Mouse (Mus musculus) left cerebral cortex, postnatal 14 days (tissue): ENCODE data around the gene Atp8a2. TPM values are rescaled to one million over a fixed set of nuclear protein-coding genes. Genes with fewer than 3 reads are reported as not detected.
"Not testable (repeated sequence)": the region's sequence is repeated elsewhere in the genome, so short reads cannot be mapped to it uniquely, and the experiment has no call there.

Source experiments
- DNase-seq, 2 experiments: peaks; one replicate each; pipeline ENCODE4 v3.0.0; 2021 to 2022; ENCODE audit warnings: low spot score in 2 of 2, mixed read lengths in 1 of 2
- intact Hi-C: fragments of 180-260 bp; cut with DNase I; formaldehyde crosslinking; loops from one replicate; pipeline ENCODE4 v1.15.1; 2025
- total RNA-seq, 2 experiments: library from RNA; stranded (reverse); gene quantifications; 2 replicates each; pipeline ENCODE4 v1.2.3; 2021

The Atp8a2 gene
- total RNA-seq, 2 experiments from 2014 or later = 79.0 to 85.3 TPM

GRCm38 (mm10) chr14:59829580-59829979 is 367.4 kb downstream of the Atp8a2 start:
- intact Hi-C loops = no loop called here
- DNase-seq = no peak

GRCm38 (mm10) chr14:59827409-59827808 is 369.6 kb downstream of the Atp8a2 start:
- intact Hi-C loops = no loop called here
- DNase-seq = no peak

- intact Hi-C loops = no loop called here
These were observed 376.9 kb downstream of the Atp8a2 start for GRCm38 (mm10) chr14:59820115-59820419.

GRCm38 (mm10) chr14:59819215-59820114 is 377.5 kb downstream of the Atp8a2 start:
- no peak for DNase-seq
- intact Hi-C loops = no loop called here

More at GRCm38 (mm10) chr14:59820115-59820419, 376.9 kb downstream of the Atp8a2 start:
- no peak for DNase-seq

- intact Hi-C loops, DNase-seq: not testable (repeated sequence)
These were observed 386.7 kb downstream of the Atp8a2 start for GRCm38 (mm10) chr14:59810316-59810715.

GRCm38 (mm10) chr14:59809790-59810189 is 387.2 kb downstream of the Atp8a2 start:
- no peak for DNase-seq
- intact Hi-C loops = no loop called here

GRCm38 (mm10) chr14:59807528-59808300 is 389.3 kb downstream of the Atp8a2 start:
- DNase-seq = no peak
- intact Hi-C loops = no loop called here

GRCm38 (mm10) chr14:59806910-59807309 is 390.1 kb downstream of the Atp8a2 start:
- intact Hi-C loops = no loop called here

GRCm38 (mm10) chr14:59806159-59806558 is 390.8 kb downstream of the Atp8a2 start:
- DNase-seq = no peak

More at GRCm38 (mm10) chr14:59806910-59807309, 390.1 kb downstream of the Atp8a2 start:
- DNase-seq = peak in 1 of 2 experiments; percentile 22

GRCm38 (mm10) chr14:59805683-59806082 is 391.3 kb downstream of the Atp8a2 start:
- DNase-seq = no peak
- intact Hi-C loops = no loop called here

More at GRCm38 (mm10) chr14:59806159-59806558, 390.8 kb downstream of the Atp8a2 start:
- intact Hi-C loops = no loop called here

GRCm38 (mm10) chr14:59801961-59802599 is 394.9 kb downstream of the Atp8a2 start:
- DNase-seq = no peak
- intact Hi-C loops = no loop called here

- intact Hi-C loops = no loop called here
- no peak for DNase-seq
These were observed 397.5 kb downstream of the Atp8a2 start for GRCm38 (mm10) chr14:59799511-59799910.

GRCm38 (mm10) chr14:59793841-59794240 is 403.1 kb downstream of the Atp8a2 start:
- DNase-seq = no peak
- intact Hi-C loops = no loop called here

GRCm38 (mm10) chr14:59783348-59784341 is 413.3 kb downstream of the Atp8a2 start:
- intact Hi-C loops = no loop called here
- DNase-seq = no peak

- DNase-seq = no peak
- intact Hi-C loops = no loop called here
These were observed 416.6 kb downstream of the Atp8a2 start for GRCm38 (mm10) chr14:59780391-59780790.

- DNase-seq = no peak
- intact Hi-C loops = no loop called here
These were observed 434.8 kb downstream of the Atp8a2 start for GRCm38 (mm10) chr14:59762227-59762626.

GRCm38 (mm10) chr14:59759900-59760493 is 437.0 kb downstream of the Atp8a2 start:
- intact Hi-C loops = no loop called here
- no peak for DNase-seq

GRCm38 (mm10) chr14:59759196-59759839 is 437.7 kb downstream of the Atp8a2 start:
- intact Hi-C loops = no loop called here
- no peak for DNase-seq
